9 mouse cellular contexts compared by ENCODE assay signal in the genomic region with DNA sequence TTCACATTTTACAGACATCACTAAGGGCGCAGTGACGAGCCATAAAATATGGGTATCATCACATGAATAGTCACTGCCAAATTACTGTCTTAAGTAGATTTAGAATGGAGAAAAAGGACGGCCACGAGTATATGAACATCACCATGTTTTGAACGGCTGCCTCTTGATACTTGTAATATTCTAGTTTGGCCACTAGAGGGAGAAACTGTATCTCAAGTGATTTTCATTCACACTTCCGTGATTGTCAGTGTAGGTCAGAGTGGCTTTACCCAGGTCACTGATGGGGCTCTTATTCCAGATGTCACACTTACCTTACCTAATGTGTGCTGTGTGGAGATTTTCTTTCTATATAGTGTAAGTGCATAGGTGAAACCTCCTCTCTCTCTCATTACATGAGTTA. TPM values are rescaled to one million over a fixed set of nuclear protein-coding genes. Genes with fewer than 3 reads are reported as not detected.
DNase-seq lines count a peak whose midpoint lies in the region; ATAC-seq and TF ChIP-seq lines count a peak whose summit lies in the region.
"Had no signal": no experiment of that assay in that cellular context is flagged by ENCODE, and none has a peak within 500 bp of the region (broad histone marks: within the 10 kb centered on the region; RNA-seq: fewer than 3 reads in every experiment).

No protein-coding gene starts in this region.

- no peak overlapping the region for H3K9ac ChIP-seq in lung, postnatal 0 days (replicated peaks; ENCODE audit: low read depth)
- H3K9ac ChIP-seq: limb, embryonic 12.5 days had no signal

- no peak overlapping the region for H3K4me2 ChIP-seq in lung, postnatal 0 days (replicated peaks; ENCODE audit: low read depth, low read length)
- H3K4me2 ChIP-seq: limb, embryonic 12.5 days had no signal

- 7% methylated on average over 6 of the region's 6 CpGs for WGBS in lung, postnatal 0 days

- no peaks in the 10 kb centered on the region for H3K9me3 ChIP-seq in lung, postnatal 0 days (ENCODE audit: low read length)
- H3K9me3 ChIP-seq: limb, embryonic 12.5 days had no signal

- H3K4me1 ChIP-seq in lung, postnatal 0 days (ENCODE audit: insufficient read depth, low read depth, low read length) = 0 out of 2 replicates have a peak, but pooled peaks cover 7% of the 10 kb centered on the region

- ATAC-seq in lung, postnatal 0 days = no peak

- no peak overlapping the region for H3K27ac ChIP-seq in gastrocnemius, adult 2 months
- no peak overlapping the region for H3K27ac ChIP-seq in lung, postnatal 0 days (ENCODE audit: low read length)
- H3K27ac ChIP-seq: limb, embryonic 12.5 days had no signal

- H3K4me3 ChIP-seq in gastrocnemius, adult 2 months = no peak overlapping the region
- no peak overlapping the region for H3K4me3 ChIP-seq in lung, postnatal 0 days (ENCODE audit: low read depth, low read length)
- H3K4me3 ChIP-seq: limb, embryonic 12.5 days had no signal

- intact Hi-C loops in gastrocnemius, adult 2 months (cut with DNase I) = loop anchor here (1.0 kb wide), 1 partner anchor 252 kb away; no protein-coding TSS in a partner anchor

- no peak for DNase-seq in gastrocnemius, adult 2 months
- no peak for DNase-seq in gastrocnemius, postnatal 10 days
- DNase-seq in lung, postnatal 0 days (ENCODE audit: low spot score) = peak; percentile 79
- no peak for DNase-seq in lung, postnatal 4 days
- peak; percentile 38 for DNase-seq in embryo, embryonic 11.5 days (ENCODE audit: low read depth, low spot score)
- DNase-seq in retina, postnatal 1 day = peak; percentile 80
- no peak for DNase-seq in testis, postnatal 14 days (ENCODE audit: low spot score)
- no peak for DNase-seq in frontal cortex, postnatal 10 days (ENCODE audit: low spot score in 2 of 2)

- no peaks in the 10 kb centered on the region for H3K36me3 ChIP-seq in lung, postnatal 0 days (ENCODE audit: insufficient read depth, low read length)
- H3K36me3 ChIP-seq: limb, embryonic 12.5 days had no signal

- TF ChIP-seq EP300 in lung, postnatal 0 days (IDR thresholded peaks at IDR 0.05) = no peak

- peak; percentile 79 for TF ChIP-seq CTCF in gastrocnemius, adult 2 months (IDR thresholded peaks at IDR 0.05)
- TF ChIP-seq CTCF in lung, postnatal 0 days (IDR thresholded peaks at IDR 0.05) = peak; percentile 82

- no peaks in the 10 kb centered on the region for H3K27me3 ChIP-seq in lung, postnatal 0 days (replicated peaks; ENCODE audit: insufficient read depth, low read length)

RNA-seq across cellular contexts. Expression of a gene that starts 3.1 kb away (rescaled TPM):
- total RNA-seq in gastrocnemius, adult 2 months (2021) = 10 to 100 TPM; 11.3 to 18.8 TPM
- 1 to 10 TPM; 3.5 to 5.8 TPM for total RNA-seq in gastrocnemius, postnatal 10 days (2021)
- 1.5 and 1.8 TPM in 2 replicates for polyA plus RNA-seq in lung, postnatal 0 days (2015; fragmentation: Nextera tagmentation; extraction: Ambion mirVana)

RNA-seq across cellular contexts. Expression of a gene that starts 28.0 kb away (rescaled TPM):
- total RNA-seq in gastrocnemius, adult 2 months (2021) = 100 to 1,000 TPM; 138 to 218 TPM
- 100 to 1,000 TPM; 208 to 234 TPM for total RNA-seq in gastrocnemius, postnatal 10 days (2021)
- polyA plus RNA-seq in lung, postnatal 0 days (2015; fragmentation: Nextera tagmentation; extraction: Ambion mirVana) = 119 TPM in 2 replicates

Comparison
In these comparisons a context has a peak if more than half of its experiments do, and no peak if none do; other contexts are left out.
1. DNase-seq: peak in lung, postnatal 0 days (single experiment), embryo, embryonic 11.5 days (single experiment) and retina, postnatal 1 day (single experiment); none in gastrocnemius, adult 2 months (single experiment), gastrocnemius, postnatal 10 days (single experiment), lung, postnatal 4 days (0 of 2), testis, postnatal 14 days (single experiment) and frontal cortex, postnatal 10 days (0 of 2).